In the genomic region with DNA sequence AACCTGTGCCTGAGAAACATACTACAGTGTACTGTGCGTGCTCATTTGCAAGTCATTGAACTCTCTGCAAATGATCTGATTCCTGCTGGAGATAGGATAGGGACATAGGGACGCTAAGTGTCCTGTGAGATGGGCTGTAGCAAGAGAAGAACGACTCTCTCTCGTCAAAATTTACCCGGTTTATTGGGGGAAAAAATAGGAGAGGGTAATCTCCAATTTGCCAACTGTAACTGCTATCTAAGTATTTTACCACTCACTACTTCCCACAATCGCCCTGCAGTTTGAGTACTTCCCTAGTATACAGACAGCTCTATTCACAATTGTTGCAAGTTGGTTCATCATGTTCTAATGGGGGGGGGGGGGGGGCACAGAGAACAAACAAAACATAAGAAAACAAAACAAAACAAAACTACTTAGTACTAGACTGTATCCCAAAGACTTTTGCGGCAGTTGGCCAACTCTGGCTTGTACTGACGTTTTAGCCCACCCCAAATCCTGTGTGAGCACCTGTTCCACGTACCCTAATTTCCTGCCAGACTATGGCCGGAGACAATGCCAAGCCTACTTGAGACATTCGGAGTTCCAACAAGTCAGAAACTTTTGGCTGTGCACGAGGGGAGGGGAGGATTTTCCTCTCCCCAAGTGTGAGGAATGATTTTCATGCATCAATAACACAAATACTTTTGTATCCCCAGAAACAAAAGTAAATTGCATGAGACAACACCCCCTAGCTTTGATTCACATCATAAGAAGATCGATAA, we compare ENCODE assay signal across 8 mouse cellular contexts. TPM values are rescaled to one million over a fixed set of nuclear protein-coding genes. Genes with fewer than 3 reads are reported as not detected.
A peak's percentile ranks its signal among the peaks of the same experiment; 100 is the strongest.
DNase-seq lines count a peak whose midpoint lies in the region; ATAC-seq lines count a peak whose summit lies in the region.

No protein-coding gene starts in this region.

- no peaks in the 10 kb centered on the region for H3K27me3 ChIP-seq in lung, embryonic 16.5 days (ENCODE audit: control insufficient read depth, insufficient read depth, low read depth, low read length)
- peaks cover 3% of the 10 kb centered on the region; the same call in 1 of the 2 replicates for H3K27me3 ChIP-seq in liver, embryonic 13.5 days

- H3K9me3 ChIP-seq in lung, embryonic 16.5 days (ENCODE audit: control insufficient read depth, low read length): no peaks in the 10 kb centered on the region
- no peaks in the 10 kb centered on the region for H3K9me3 ChIP-seq in liver, embryonic 13.5 days (replicated peaks)

- peak; percentile 58 for DNase-seq in CD4-positive, CD25-positive, alpha-beta regulatory T cell, adult 2 months (ENCODE audit: low read depth, low spot score)
- DNase-seq in lung, postnatal 4 days: no peak
- DNase-seq in liver, embryonic 13.5 days: no peak
- DNase-seq in thymus, postnatal 0 days (ENCODE audit: low spot score): peak; percentile 40
- no peak for DNase-seq in adrenal gland, postnatal 25 days
- DNase-seq in B cell, adult 2 months: no peak

- H3K27ac ChIP-seq in lung, embryonic 16.5 days (ENCODE audit: low read length): no peak overlapping the region
- H3K27ac ChIP-seq in liver, embryonic 13.5 days: no peak overlapping the region

- 0 out of 2 replicates have a peak, but pooled peaks cover 2% of the 10 kb centered on the region for H3K4me1 ChIP-seq in lung, embryonic 16.5 days (replicated peaks; ENCODE audit: control insufficient read depth, insufficient read depth, low read length)
- H3K4me1 ChIP-seq in liver, embryonic 13.5 days (replicated peaks): peaks cover 31% of the 10 kb centered on the region

- no peaks in the 10 kb centered on the region for H3K36me3 ChIP-seq in lung, embryonic 16.5 days (ENCODE audit: control insufficient read depth, insufficient read depth, low read length)
- H3K36me3 ChIP-seq in liver, embryonic 13.5 days: no peaks in the 10 kb centered on the region

- ATAC-seq in CD4-positive, CD25-positive, alpha-beta regulatory T cell, adult 4 months: no peak
- ATAC-seq in lung, embryonic 16.5 days (ENCODE audit: low read depth): no peak
- ATAC-seq in liver, embryonic 13.5 days (ENCODE audit: low read depth): no peak

- H3K4me2 ChIP-seq in lung, embryonic 16.5 days (ENCODE audit: low read depth, low read length): peak overlapping the region; percentile 85
- H3K4me2 ChIP-seq in liver, embryonic 13.5 days: peak overlapping the region; percentile 94

- peak overlapping the region; percentile 81 for H3K4me3 ChIP-seq in lung, embryonic 16.5 days (ENCODE audit: low read length)
- H3K4me3 ChIP-seq in liver, embryonic 13.5 days (replicated peaks): peak overlapping the region; percentile 79

- 26% methylated on average over 13 of the region's 13 CpGs for WGBS in lung, embryonic 16.5 days
- 11% methylated on average over 13 of the region's 13 CpGs for WGBS in liver, embryonic 13.5 days (ENCODE audit: insufficient replicate concordance)

- peak overlapping the region; percentile 54 for H3K9ac ChIP-seq in lung, embryonic 16.5 days (ENCODE audit: low read length)
- no peak overlapping the region for H3K9ac ChIP-seq in liver, embryonic 13.5 days

RNA-seq across cellular contexts. Expression of gene Ikzf2, which starts 2.6 kb away (rescaled TPM):
- 100 to 1,000 TPM; 591 to 626 TPM for polyA plus RNA-seq in CD4-positive, CD25-positive, alpha-beta regulatory T cell, adult 4 months (2017; shearing (Covaris generic))
- 3.2 TPM in 2 replicates for polyA plus RNA-seq in lung, embryonic 16.5 days (2015; fragmentation: Nextera tagmentation; extraction: Ambion mirVana)
- polyA plus RNA-seq in liver, embryonic 13.5 days (2015; fragmentation: Nextera tagmentation; extraction: Ambion mirVana): 0.69 and 0.82 TPM in 2 replicates
- polyA plus RNA-seq in thymus, postnatal 0 days (2015; fragmentation: Nextera tagmentation; extraction: Ambion mirVana): 17.2 and 29.9 TPM in 2 replicates
- 11.0 and 15.7 TPM in 2 replicates for total RNA-seq in adrenal gland, postnatal 25 days (2021)

Comparison
In these comparisons a context has a peak if more than half of its experiments do, and no peak if none do; other contexts are left out.
1. DNase-seq: peak in CD4-positive, CD25-positive, alpha-beta regulatory T cell, adult 2 months (single experiment) and thymus, postnatal 0 days (single experiment); none in lung, postnatal 4 days (0 of 2), liver, embryonic 13.5 days (single experiment), adrenal gland, postnatal 25 days (single experiment) and B cell, adult 2 months (0 of 2).
2. RNA of gene Ikzf2, which starts 2.6 kb away (polyA plus RNA-seq): 591 to 626 TPM in CD4-positive, CD25-positive, alpha-beta regulatory T cell, adult 4 months; 17.2 to 29.9 TPM in thymus, postnatal 0 days, 3.2 TPM in lung, embryonic 16.5 days and 0.69 to 0.82 TPM in liver, embryonic 13.5 days; every median in the first group is over 10 times any median in the second.